Comparison of ENCODE assay signal across 9 mouse cellular contexts in genomic region chr12:79965471-79966288, GRCm38 (mm10).
DNase-seq lines count a peak whose midpoint lies in the region; ATAC-seq and TF ChIP-seq lines count a peak whose summit lies in the region.
"Had no signal": no experiment of that assay in that cellular context is flagged by ENCODE, and none has a peak within 500 bp of the region (broad histone marks: within the 10 kb centered on the region; RNA-seq: fewer than 3 reads in every experiment).

No protein-coding gene starts in this region.

- ATAC-seq in hindbrain, embryonic 15.5 days (ENCODE audit: low FRiP score, low read depth): peak; percentile 73
- ATAC-seq in limb, embryonic 13.5 days (ENCODE audit: low FRiP score, low read depth): peak; percentile 64
- 0 out of 2 replicates have a peak, but pooled peaks have one; percentile 25 for ATAC-seq in monocyte, adult 5-6 weeks (replicated peaks; ENCODE audit: insufficient number of reproducible peaks, low FRiP score, low TSS enrichment, poor library complexity, severe bottlenecking)

- H3K36me3 ChIP-seq in forebrain, embryonic 10.5 days (replicated peaks): no peaks in the 10 kb centered on the region
- H3K36me3 ChIP-seq in hindbrain, embryonic 15.5 days: no peaks in the 10 kb centered on the region
- H3K36me3 ChIP-seq in limb, embryonic 13.5 days: no peaks in the 10 kb centered on the region
- H3K36me3 ChIP-seq: G1E had no signal

- H3K9me3 ChIP-seq in forebrain, embryonic 10.5 days: no peaks in the 10 kb centered on the region
- H3K9me3 ChIP-seq in hindbrain, embryonic 15.5 days: no peaks in the 10 kb centered on the region
- H3K9me3 ChIP-seq in limb, embryonic 13.5 days: no peaks in the 10 kb centered on the region
- H3K9me3 ChIP-seq: G1E had no signal

- peaks cover 7% of the 10 kb centered on the region; the same call in 1 of the 2 replicates for H3K27me3 ChIP-seq in forebrain, embryonic 10.5 days (ENCODE audit: poor library complexity, severe bottlenecking)
- H3K27me3 ChIP-seq in hindbrain, embryonic 15.5 days: no peaks in the 10 kb centered on the region
- no peaks in the 10 kb centered on the region for H3K27me3 ChIP-seq in limb, embryonic 13.5 days

- H3K4me1 ChIP-seq in forebrain, embryonic 10.5 days: peaks cover 66% of the 10 kb centered on the region
- peaks cover 31% of the 10 kb centered on the region for H3K4me1 ChIP-seq in hindbrain, embryonic 15.5 days (replicated peaks)
- H3K4me1 ChIP-seq in limb, embryonic 13.5 days: peaks cover 67% of the 10 kb centered on the region

- peak overlapping the region; percentile 63 for H3K9ac ChIP-seq in hindbrain, embryonic 15.5 days
- peak overlapping the region; percentile 64 for H3K9ac ChIP-seq in limb, embryonic 13.5 days

- intact Hi-C loops in gastrocnemius, adult 2 months (cut with DNase I): loop anchor here (5.0 kb wide), 4 partner anchors 58 to 353 kb away; partner anchors contain the start of gene Zfp36l1

- 3% methylated on average over 46 of the region's 46 CpGs for WGBS in forebrain, embryonic 10.5 days
- 3% methylated on average over 46 of the region's 46 CpGs for WGBS in hindbrain, embryonic 15.5 days
- 4% methylated on average over 46 of the region's 46 CpGs for WGBS in limb, embryonic 13.5 days

- no peak for TF ChIP-seq CTCF in gastrocnemius, adult 2 months (IDR thresholded peaks at IDR 0.05)

- H3K4me2 ChIP-seq in hindbrain, embryonic 15.5 days: peak overlapping the region; percentile 87
- H3K4me2 ChIP-seq in limb, embryonic 13.5 days (replicated peaks): peak overlapping the region; percentile 61

- peak; percentile 52 for DNase-seq in gastrocnemius, adult 2 months
- DNase-seq in gastrocnemius, adult 18-20 months (ENCODE audit: low spot score): no peak
- peak; percentile 56 for DNase-seq in NIH3T3 (ENCODE audit: low read depth)
- DNase-seq in forebrain, embryonic 10.5 days (ENCODE audit: extremely low spot score, low spot score): peak; percentile 62
- no peak for DNase-seq in urinary bladder, postnatal 36 days (ENCODE audit: low spot score in 2 of 2)

- H3K27ac ChIP-seq in gastrocnemius, adult 2 months: peak overlapping the region; percentile 77
- H3K27ac ChIP-seq in forebrain, embryonic 10.5 days: peak overlapping the region; percentile 91
- peak overlapping the region; percentile 84 for H3K27ac ChIP-seq in hindbrain, embryonic 15.5 days (replicated peaks)
- H3K27ac ChIP-seq in limb, embryonic 13.5 days: peak overlapping the region; percentile 89

- H3K4me3 ChIP-seq in gastrocnemius, adult 2 months: peak overlapping the region; percentile 65
- H3K4me3 ChIP-seq in forebrain, embryonic 10.5 days: peak overlapping the region; percentile 51
- peak overlapping the region; percentile 48 for H3K4me3 ChIP-seq in hindbrain, embryonic 15.5 days
- H3K4me3 ChIP-seq in limb, embryonic 13.5 days: peak overlapping the region; percentile 33

Comparison
In these comparisons a context has a peak if more than half of its experiments do, and no peak if none do; other contexts are left out.
1. DNase-seq: peak in gastrocnemius, adult 2 months (single experiment), NIH3T3 (single experiment) and forebrain, embryonic 10.5 days (single experiment); none in gastrocnemius, adult 18-20 months (single experiment) and urinary bladder, postnatal 36 days (0 of 2).
2. Peak in every context shown above with its lines, with median percentiles within 50 percentile points of each other: H3K27ac ChIP-seq, H3K4me3 ChIP-seq and ATAC-seq.